Mouse (Mus musculus) central nervous system, embryonic 14 days (tissue): ENCODE data around the gene Pias3. TPM values are rescaled to one million over a fixed set of nuclear protein-coding genes. Genes with fewer than 3 reads are reported as not detected.

Experiments used
- polyA plus RNA-seq: library from polyadenylated mRNA; depleted of rRNA; stranded (reverse); fragments of >200 nt; gene quantifications from 2 replicates; pipeline ENCODE4 v1.2.3, GENCODE M21; 2012; rRNA removed

Gene Pias3
- polyA plus RNA-seq, result 37.4 and 47.6 TPM in 2 replicates

GRCm38 (mm10) chr3:96696198-96696765 lies at the start of gene Pias3:
Gene Pias3 (plus strand): TSS chr3:96696384.

GRCm38 (mm10) chr3:96669727-96670468 lies 26.3 kb upstream of the Pias3 start, which contains the start of gene Ankrd35:
Gene Ankrd35 (plus strand): TSS chr3:96670131.

DNA sequence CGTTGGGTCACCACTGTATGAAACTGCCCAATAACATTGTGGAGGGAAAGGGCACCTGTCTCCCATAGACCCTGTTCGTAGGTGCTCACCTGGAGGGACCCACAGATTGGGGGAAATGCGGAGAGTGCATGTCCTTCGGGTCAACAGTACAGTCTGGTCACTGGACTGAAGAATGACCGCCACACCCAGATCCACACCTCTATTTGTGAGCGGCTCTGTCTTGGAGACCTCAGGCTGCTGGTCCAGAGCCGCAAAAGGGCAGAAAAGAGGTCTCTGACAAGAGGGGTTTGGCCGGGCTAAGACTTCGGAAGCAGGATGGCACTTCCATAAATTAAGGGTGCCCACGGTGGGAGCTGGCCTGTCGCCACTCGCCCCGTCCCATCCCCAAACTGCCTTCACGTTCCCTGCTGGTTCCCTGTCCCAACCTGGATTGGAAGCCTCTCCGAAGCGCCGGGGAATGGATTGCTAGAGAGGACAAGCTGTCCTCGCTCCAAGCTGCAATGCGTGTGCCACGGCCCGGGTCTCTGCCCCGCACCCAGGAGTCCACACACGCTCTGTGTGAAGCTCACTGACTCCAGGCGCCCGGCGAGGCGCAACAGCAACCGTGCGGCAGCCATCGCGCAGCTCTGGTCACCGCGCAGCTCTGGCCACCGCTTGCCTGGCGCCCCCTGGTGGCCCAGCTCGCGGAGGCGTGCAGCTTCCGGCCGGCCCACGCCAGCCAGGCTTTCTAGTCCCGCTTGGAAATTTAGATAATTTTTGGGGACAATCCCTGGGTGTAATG lies 11.9 kb downstream of the Pias3 start, which contains the start of gene Nudt17:
TSS of gene Nudt17 (minus strand) at position 660 of the 781 bp plus-strand sequence.

DNA sequence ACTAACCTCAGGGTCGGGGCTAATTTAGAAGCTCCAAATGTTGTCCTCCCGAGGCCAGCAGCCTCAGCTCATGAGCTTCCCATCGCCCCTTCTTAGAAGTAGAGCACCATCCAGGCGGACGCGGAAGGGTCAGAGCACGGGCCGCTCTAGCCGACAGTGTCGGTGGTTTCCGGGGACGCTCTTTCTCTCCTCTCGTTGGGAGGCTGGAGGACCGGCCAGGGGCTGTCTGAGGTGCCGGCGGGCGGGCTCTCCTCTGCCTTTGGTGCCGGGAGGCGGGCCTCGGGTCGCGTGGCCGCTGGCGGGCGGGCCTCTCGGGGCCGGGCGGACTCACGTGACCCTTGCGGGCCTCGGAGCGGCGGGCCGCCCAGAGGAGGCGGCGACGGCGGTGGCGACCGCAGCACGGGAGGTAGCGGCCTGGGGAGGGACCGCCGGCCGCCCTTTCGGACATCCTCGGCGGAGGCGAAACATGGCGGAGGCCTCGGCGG lies 31.2 kb downstream of the Pias3 start, which contains the start of the genes Polr3c and Rnf115:
TSS of gene Polr3c (minus strand) at position 286 of the 485 bp plus-strand sequence.
TSS of gene Rnf115 (plus strand) at position 322 of the 485 bp plus-strand sequence.

Other genes starting within 250 kb of the Pias3 start
- gene BC107364, start 244.1 kb upstream of the Pias3 start, polyA plus RNA-seq, result not detected in 2 replicates
- 0.33 and 4.1 TPM in 2 replicates for gene Hfe2, start 171.2 kb upstream of the Pias3 start, polyA plus RNA-seq
- gene Txnip, start 138.4 kb upstream of the Pias3 start, polyA plus RNA-seq, result 99.4 and 105 TPM in 2 replicates
- gene Gm16253, start 119.4 kb upstream of the Pias3 start, polyA plus RNA-seq, result not detected in 2 replicates
- 48.2 and 48.9 TPM in 2 replicates for gene Polr3gl, start 102.2 kb upstream of the Pias3 start, polyA plus RNA-seq
- 8.9 and 9.6 TPM in 2 replicates for gene Ankrd34a, start 99.7 kb upstream of the Pias3 start, polyA plus RNA-seq
- 85.4 and 88.5 TPM in 2 replicates for gene Lix1l, start 95.2 kb upstream of the Pias3 start, polyA plus RNA-seq
- gene Rbm8a, start 66.5 kb upstream of the Pias3 start, polyA plus RNA-seq, result 73.4 and 80.8 TPM in 2 replicates
- 50.4 and 51.8 TPM in 2 replicates for gene Pex11b, start 61.0 kb upstream of the Pias3 start, polyA plus RNA-seq
- 0.26 and 0.40 TPM in 2 replicates for gene Gm42957, start 60.9 kb upstream of the Pias3 start, polyA plus RNA-seq
- 5.5 and 12.6 TPM in 2 replicates for gene Itga10, start 50.8 kb upstream of the Pias3 start, polyA plus RNA-seq
- 1.2 and 2.1 TPM in 2 replicates for gene Ankrd35, start 26.3 kb upstream of the Pias3 start, polyA plus RNA-seq
- 8.5 and 10.7 TPM in 2 replicates for gene Nudt17, start 12.2 kb downstream of the Pias3 start, polyA plus RNA-seq
- 45.5 and 49.0 TPM in 2 replicates for gene Polr3c, start 31.2 kb downstream of the Pias3 start, polyA plus RNA-seq
- 42.7 and 46.4 TPM in 2 replicates for gene Rnf115, start 31.3 kb downstream of the Pias3 start, polyA plus RNA-seq
- gene Pdzk1, start 132.9 kb downstream of the Pias3 start, polyA plus RNA-seq, result 0.05 and 0.09 TPM in 2 replicates
- 0.04 TPM in 1 of 2 replicates, not detected in the other for gene Cd160, start 133.0 kb downstream of the Pias3 start, polyA plus RNA-seq
- 2.0 and 5.1 TPM in 2 replicates for gene Gja5, start 208.3 kb downstream of the Pias3 start, polyA plus RNA-seq
- gene Gpr89, start 209.0 kb downstream of the Pias3 start, polyA plus RNA-seq, result 14.4 and 15.5 TPM in 2 replicates
- not detected in 2 replicates for gene Gja8, start 229.6 kb downstream of the Pias3 start, polyA plus RNA-seq